Mouse (Mus musculus) induced T-regulatory cell, adult 2 months (primary cell): ENCODE results near the gene Tulp2.
"Not testable (repeated sequence)": the region's sequence is repeated elsewhere in the genome, so short reads cannot be mapped to it uniquely, and the experiment has no call there.

ENCODE experiments used
- DNase-seq: peaks from one replicate; pipeline ENCODE4 v3.0.0-alpha.2; 2012; ENCODE audit warnings: low read depth

Gene Tulp2

DNA sequence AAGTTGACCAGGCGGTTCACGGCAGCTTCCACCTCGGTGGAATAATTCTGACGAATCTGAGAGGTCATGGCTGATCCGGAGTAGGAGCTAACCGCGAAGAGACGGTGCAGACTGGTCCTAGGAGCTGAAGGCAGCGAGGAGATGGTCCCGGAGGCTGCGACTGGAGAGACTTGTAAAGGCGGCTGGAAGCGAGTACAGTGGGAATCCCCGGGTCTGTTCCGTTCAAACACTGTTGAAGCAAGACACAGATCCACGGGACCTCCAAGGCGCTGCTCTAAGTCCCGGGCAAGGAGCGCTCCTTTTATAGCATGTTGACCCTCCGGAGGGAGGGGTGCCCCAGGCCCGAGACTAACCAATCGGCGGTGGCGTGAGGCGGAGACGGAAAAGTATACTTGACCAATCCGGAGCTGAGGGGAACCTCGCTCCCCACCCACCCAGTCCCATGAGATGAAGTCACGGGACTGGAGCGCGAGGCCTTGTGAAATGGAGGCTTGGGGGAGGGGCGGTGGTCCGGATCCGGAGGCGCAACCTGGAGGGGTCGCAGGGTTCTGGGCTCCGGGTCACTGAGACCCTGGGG, 22.0 kb upstream of the Tulp2 start, which contains the start of gene Ftl1:
TSS of gene Ftl1 (minus strand) at position 321 of the 577 bp plus-strand sequence.
- peak; percentile 97 for DNase-seq

DNA sequence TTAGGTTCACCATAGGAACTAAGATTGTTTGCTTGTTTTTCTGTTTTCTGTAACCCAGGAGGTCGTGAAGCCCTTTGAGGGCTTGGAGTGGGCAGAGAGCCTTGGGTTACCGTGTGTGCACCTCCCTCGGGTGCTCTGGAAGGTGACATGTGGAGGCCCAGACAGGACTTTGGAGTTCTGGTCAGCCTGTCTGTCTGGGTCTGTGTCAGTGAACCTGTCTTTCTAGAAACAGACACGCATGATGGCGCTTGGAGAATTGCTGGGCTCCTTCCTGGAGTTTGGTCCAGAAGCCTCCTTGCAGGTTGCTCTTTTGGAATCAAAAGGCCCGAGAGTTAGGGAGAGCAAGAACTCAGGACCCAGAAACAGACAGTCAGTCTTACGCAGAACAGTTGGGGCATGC, 21.3 kb upstream of the Tulp2 start:
- no peak for DNase-seq

DNA sequence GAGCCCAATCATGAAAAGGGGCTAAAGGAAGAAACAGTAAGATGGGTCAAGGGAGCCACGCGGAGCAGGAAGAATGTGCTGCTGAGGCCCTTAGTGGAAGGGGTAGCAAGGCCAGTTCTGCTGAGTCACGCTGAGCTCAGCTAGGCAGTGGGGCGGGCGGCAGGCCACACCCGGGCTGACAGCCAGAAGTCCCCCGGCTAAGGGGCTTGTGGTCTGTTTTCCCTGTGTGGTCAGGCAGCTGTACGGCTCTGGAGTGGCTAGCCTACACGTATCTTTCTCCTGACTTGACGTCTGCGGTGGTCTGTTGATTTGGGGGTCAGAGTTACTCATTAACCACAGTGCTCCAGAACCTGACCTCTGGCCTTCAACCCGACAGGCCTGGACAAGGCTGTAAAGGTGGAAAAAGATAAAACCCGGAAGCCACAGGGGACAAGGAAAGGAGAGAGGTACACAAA, 20.8 kb upstream of the Tulp2 start:
- DNase-seq, result peak; percentile 32

- DNase-seq, result no peak
Measured at GRCm38 (mm10) chr7:45461326-45461725, 20.4 kb upstream of the Tulp2 start.

DNA sequence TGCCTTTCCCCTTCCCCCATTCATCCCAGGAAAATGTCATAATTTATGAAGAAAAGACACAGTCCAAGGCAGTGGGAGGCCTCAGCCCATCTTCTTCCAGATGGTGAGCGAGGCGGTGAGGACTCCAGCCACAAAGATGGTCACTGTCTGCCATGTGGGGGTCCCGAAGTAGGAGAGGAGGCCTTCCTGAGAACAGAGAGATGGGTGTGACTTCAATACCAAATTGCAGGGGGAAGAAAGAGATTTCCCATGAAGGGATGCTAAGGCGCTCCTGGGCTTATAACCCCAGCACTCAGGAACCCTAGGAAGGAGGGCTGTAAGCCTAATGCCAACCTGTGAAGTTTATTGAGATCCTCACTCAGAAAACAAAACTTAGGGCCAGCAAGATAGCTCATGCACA, 19.9 kb upstream of the Tulp2 start:
- DNase-seq, result no peak

DNA sequence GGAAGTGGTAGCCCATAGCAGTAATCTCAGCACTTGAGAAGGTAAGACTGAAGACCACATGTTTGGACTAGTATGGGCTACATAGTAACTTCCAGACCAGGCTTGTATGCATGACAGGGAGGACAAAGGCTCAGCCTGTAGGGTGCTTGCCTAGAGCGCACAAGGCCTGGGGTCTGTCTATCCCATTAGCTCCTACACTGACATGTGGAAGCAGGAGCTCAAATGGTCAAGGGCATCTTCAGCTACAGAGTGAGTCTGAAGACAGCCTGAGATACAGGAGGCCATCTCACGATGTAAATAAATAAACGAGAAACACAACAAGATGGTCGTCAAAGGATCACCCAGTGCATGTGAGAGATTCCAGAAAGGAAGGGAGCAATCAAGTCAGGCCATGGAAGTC, 19.4 kb upstream of the Tulp2 start:
- DNase-seq, result no peak

GRCm38 (mm10) chr7:45462868-45463267, 18.8 kb upstream of the Tulp2 start:
- not testable (repeated sequence) for DNase-seq

DNA sequence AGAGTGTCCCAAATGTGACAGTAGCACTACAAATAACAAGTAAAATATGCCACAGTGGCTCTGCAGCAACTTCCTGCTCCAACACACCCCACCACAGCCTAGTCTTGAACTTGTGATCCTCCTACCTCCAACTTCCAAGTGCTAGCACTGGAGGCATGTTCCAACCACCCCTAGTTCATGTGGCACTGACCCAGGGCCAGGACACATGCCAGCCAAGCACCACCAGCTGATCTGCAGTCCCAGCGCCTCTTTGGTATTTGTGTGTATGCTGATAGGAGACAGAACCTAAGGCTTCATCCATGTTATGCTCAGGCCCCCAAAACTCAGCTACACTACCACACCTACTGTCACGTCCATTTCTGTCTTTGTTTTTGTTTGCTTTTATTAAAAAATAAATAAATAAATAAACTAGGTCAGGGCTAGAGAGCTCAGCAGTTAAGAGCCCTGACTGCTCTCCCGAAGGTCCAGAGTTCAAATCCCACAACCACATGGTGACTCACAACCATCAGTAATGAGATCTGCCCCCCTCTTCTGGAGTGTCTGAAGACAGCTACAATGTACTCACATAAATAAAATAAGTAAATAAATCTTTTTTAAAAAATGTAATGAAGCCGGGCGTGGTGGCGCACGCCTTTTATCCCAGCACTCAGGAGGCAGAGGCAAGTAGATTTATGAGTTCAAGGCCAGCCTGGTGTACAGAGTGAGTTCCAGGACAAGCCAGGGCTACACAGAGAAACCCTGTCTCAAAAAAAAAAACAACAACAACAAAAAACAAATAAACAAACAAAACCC, 17.5 kb upstream of the Tulp2 start:
- DNase-seq, result no peak

- DNase-seq, result no peak
Measured at GRCm38 (mm10) chr7:45465112-45465511, 16.6 kb upstream of the Tulp2 start.

- DNase-seq, result no peak
Measured at GRCm38 (mm10) chr7:45465549-45465948, 16.1 kb upstream of the Tulp2 start.

GRCm38 (mm10) chr7:45466283-45467089, 15.2 kb upstream of the Tulp2 start, which contains the start of gene Bax:
TSS of gene Bax (minus strand) at chr7:45466898.
- DNase-seq, result peak; percentile 97

GRCm38 (mm10) chr7:45467090-45467670, 14.5 kb upstream of the Tulp2 start:
- no peak for DNase-seq

GRCm38 (mm10) chr7:45470869-45471268, 10.8 kb upstream of the Tulp2 start:
- peak; percentile 88 for DNase-seq

- DNase-seq, result no peak
Measured at GRCm38 (mm10) chr7:45475291-45475969, 6.2 kb upstream of the Tulp2 start.

GRCm38 (mm10) chr7:45476453-45476852, 5.2 kb upstream of the Tulp2 start:
- no peak for DNase-seq

- peak; percentile 83 for DNase-seq
Measured at GRCm38 (mm10) chr7:45477003-45477402, 4.7 kb upstream of the Tulp2 start.

GRCm38 (mm10) chr7:45478774-45479173, 2.9 kb upstream of the Tulp2 start:
- no peak for DNase-seq

GRCm38 (mm10) chr7:45480310-45480709, 1.4 kb upstream of the Tulp2 start:
- not testable (repeated sequence) for DNase-seq

DNA sequence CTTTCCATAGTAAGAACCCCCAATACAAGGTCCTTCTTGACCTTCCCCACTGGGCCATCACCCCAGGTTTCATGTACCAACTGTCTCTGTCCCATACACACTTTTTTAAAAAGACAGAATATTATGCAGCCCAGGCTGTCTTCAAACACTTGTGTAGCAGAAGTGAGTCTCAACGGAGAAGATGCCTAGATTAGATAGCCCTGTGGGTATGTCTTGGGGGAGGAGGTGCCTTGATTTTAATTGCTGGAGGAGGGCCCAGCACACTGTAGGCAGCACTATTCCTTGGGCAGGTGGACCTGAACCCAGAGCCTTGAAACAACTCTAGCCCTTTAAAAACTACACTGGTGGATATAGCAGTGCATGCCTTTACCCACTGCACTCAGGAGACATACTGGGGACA, 489 bp downstream of the Tulp2 start:
- DNase-seq, result no peak

DNA sequence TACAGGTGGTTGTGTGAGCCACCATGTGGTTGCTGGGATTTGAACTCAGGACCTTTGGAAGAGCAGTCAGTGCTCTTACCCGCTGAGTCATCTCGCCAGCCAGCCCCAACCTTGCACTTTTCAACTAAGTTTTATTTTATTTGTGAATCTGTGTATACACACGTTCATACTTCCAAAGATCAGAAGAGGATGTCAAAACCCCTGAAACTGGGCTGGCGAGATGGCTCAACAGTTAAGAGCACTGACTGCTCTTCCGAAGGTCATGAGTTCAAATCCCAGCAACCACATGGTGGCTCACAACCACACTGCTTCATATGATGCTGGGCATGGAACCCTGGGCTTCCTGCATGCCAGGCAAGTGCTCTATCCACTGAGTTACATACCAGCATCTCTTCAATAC, 3.3 kb downstream of the Tulp2 start:
- not testable (repeated sequence) for DNase-seq

DNA sequence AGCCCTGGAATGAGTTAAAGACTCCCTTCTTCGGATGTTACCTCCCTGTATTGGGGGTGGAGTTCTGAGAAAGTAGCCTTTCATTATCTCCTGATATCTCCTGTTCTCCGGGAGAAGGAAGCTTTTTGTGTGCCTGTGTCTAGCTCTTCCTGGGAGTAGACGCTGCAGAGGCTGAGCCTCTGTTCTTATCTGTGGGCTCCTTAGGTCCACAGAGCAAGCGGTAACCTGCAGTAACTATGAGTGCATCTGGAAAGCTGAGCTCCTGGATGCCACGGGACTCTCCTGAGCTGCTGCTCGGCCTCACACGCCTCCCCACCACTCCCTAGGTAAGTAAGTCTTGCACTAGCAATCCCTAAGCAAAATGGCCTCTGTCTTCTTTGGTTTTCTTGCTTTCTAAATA, 4.5 kb downstream of the Tulp2 start:
- no peak for DNase-seq
